Mouse (Mus musculus): ENCODE data around the gene Ndufs5.

GRCm38 (mm10) chr4:123687025-123687781 lies 30.8 kb downstream of the Ndufs5 start:
- no peak for TF ChIP-seq POLR2A (IDR thresholded peaks at IDR 0.05; ENCODE audit: insufficient read length, low read depth)
- no peak for TF ChIP-seq USF1 (IDR thresholded peaks at IDR 0.05; ENCODE audit: low read depth)

All from myocyte (in vitro differentiated cells).